In the genomic region with DNA sequence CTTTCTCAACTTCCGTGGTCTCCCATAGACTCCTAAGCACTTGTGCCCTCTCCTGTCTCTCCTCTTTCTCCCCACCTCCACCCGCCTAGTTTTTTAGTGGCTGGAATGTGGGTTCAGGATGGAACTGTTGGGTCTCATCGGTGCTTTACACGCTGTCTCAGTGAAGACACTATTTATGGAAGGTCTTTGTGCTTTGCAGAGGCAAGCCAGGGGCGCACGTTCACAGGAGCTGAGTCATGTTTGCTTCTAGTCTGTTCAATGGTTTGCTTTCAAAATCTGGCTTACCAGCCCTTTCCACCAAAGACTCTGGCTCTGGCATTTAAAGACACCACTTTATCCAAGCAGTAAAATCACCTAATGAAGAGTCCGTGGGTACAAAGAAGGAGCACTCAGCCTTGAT, we compare ENCODE assay signal across 30 mouse cellular contexts.
DNase-seq lines count a peak whose midpoint lies in the region; ATAC-seq and TF ChIP-seq lines count a peak whose summit lies in the region.
"Had no signal": no experiment of that assay in that cellular context is flagged by ENCODE, and none has a peak within 500 bp of the region (broad histone marks: within the 10 kb centered on the region; RNA-seq: fewer than 3 reads in every experiment).

No protein-coding gene starts in this region.

- no peak overlapping the region for H3K27ac ChIP-seq in forebrain, postnatal 0 days (ENCODE audit: low read depth, low read length)
- H3K27ac ChIP-seq in forebrain, embryonic 10.5 days, result no peak overlapping the region
- H3K27ac ChIP-seq in olfactory bulb, adult 2 months (ENCODE audit: insufficient read depth, low read depth, low read length), result peak overlapping the region; percentile 96
- H3K27ac ChIP-seq: embryonic facial prominence, embryonic 13.5 days; forebrain, embryonic 13.5 days; gastrocnemius, adult 2 months; hindbrain, embryonic 14.5 days; limb, embryonic 13.5 days; liver, embryonic 12.5 days; midbrain, embryonic 12.5 days; neural tube, embryonic 12.5 days had no signal

- H3K9me3 ChIP-seq in forebrain, postnatal 0 days (ENCODE audit: low read length), result no peaks in the 10 kb centered on the region
- no peaks in the 10 kb centered on the region for H3K9me3 ChIP-seq in forebrain, embryonic 10.5 days
- H3K9me3 ChIP-seq: embryonic facial prominence, embryonic 13.5 days; forebrain, embryonic 13.5 days; limb, embryonic 13.5 days; liver, embryonic 12.5 days; midbrain, embryonic 12.5 days; neural tube, embryonic 12.5 days had no signal

- H3K4me1 ChIP-seq in forebrain, postnatal 0 days (ENCODE audit: insufficient read depth), result no peaks in the 10 kb centered on the region
- no peaks in the 10 kb centered on the region for H3K4me1 ChIP-seq in forebrain, embryonic 10.5 days
- H3K4me1 ChIP-seq in olfactory bulb, adult 2 months (ENCODE audit: control insufficient read depth, insufficient read depth, low read length), result peaks cover 27% of the 10 kb centered on the region
- H3K4me1 ChIP-seq: embryonic facial prominence, embryonic 13.5 days; forebrain, embryonic 13.5 days; limb, embryonic 13.5 days; liver, embryonic 12.5 days; midbrain, embryonic 12.5 days; neural tube, embryonic 12.5 days had no signal

- TF ChIP-seq POLR2A in olfactory bulb, adult 2 months (IDR thresholded peaks at IDR 0.05; ENCODE audit: insufficient read depth, low read depth, low read length), result no peak

- ATAC-seq in forebrain, postnatal 0 days, result 0 out of 2 replicates have a peak, but pooled peaks have one; percentile 44
- ATAC-seq: CD4-positive, CD25-positive, alpha-beta regulatory T cell, adult 4 months; forebrain, embryonic 13.5 days; liver, embryonic 12.5 days; Patski had no signal

- no peak overlapping the region for H3K4me2 ChIP-seq in forebrain, postnatal 0 days (ENCODE audit: low read depth)
- H3K4me2 ChIP-seq: embryonic facial prominence, embryonic 13.5 days; forebrain, embryonic 13.5 days; hindbrain, embryonic 14.5 days; limb, embryonic 13.5 days; liver, embryonic 12.5 days; midbrain, embryonic 12.5 days; neural tube, embryonic 12.5 days had no signal

- 52% methylated on average over 7 of the region's 7 CpGs for WGBS in forebrain, postnatal 0 days
- WGBS in forebrain, embryonic 10.5 days, result 67% methylated on average over 7 of the region's 7 CpGs
- 24% methylated on average over 7 of the region's 7 CpGs for WGBS in olfactory bulb, adult 2 months

- no peak for TF ChIP-seq CTCF in forebrain, postnatal 0 days (IDR thresholded peaks at IDR 0.05; ENCODE audit: low read depth)
- TF ChIP-seq CTCF in olfactory bulb, adult 2 months (IDR thresholded peaks at IDR 0.05; ENCODE audit: insufficient read depth, low read depth, low read length), result no peak

- H3K9ac ChIP-seq in forebrain, postnatal 0 days, result no peak overlapping the region
- H3K9ac ChIP-seq: embryonic facial prominence, embryonic 13.5 days; forebrain, embryonic 13.5 days; hindbrain, embryonic 14.5 days; limb, embryonic 13.5 days; liver, embryonic 12.5 days; midbrain, embryonic 12.5 days; neural tube, embryonic 12.5 days had no signal

- no peak overlapping the region for H3K4me3 ChIP-seq in forebrain, postnatal 0 days (ENCODE audit: low read depth, low read length)
- no peak overlapping the region for H3K4me3 ChIP-seq in forebrain, embryonic 10.5 days
- peak overlapping the region; percentile 35; the same call in 1 of the 2 replicates for H3K4me3 ChIP-seq in olfactory bulb, adult 2 months (ENCODE audit: insufficient read depth, low read depth, low read length)
- H3K4me3 ChIP-seq: embryonic facial prominence, embryonic 13.5 days; erythroblast, embryonic 14.5 days; forebrain, embryonic 13.5 days; gastrocnemius, adult 2 months; limb, embryonic 13.5 days; liver, embryonic 12.5 days; midbrain, embryonic 12.5 days; neural tube, embryonic 12.5 days had no signal

- DNase-seq in forebrain, postnatal 0 days, result peak; percentile 13
- DNase-seq in forebrain, embryonic 10.5 days (ENCODE audit: extremely low spot score, low spot score), result no peak
- DNase-seq in left cerebral cortex, adult 18-20 months (ENCODE audit: low spot score in 2 of 2), result peak; percentile 37
- no peak for DNase-seq in left cerebral cortex, postnatal 10 days (ENCODE audit: extremely low spot score in 1 of 2, low spot score in 2 of 2)
- peak; percentile 57 to 58 for DNase-seq in right cerebral cortex, adult 2 months (ENCODE audit: low spot score in 2 of 2)
- DNase-seq in right cerebral cortex, postnatal 10 days (ENCODE audit: low spot score in 2 of 2), result no peak
- DNase-seq in adipocyte (ENCODE audit: low spot score), result no peak
- DNase-seq: adrenal gland, adult 2 months; cerebellum, adult 11-12 months; embryo, embryonic 11 days; gastrocnemius, adult 2 months; kidney, adult 9 months; kidney, postnatal 14 days; layer of hippocampus, postnatal 36 days; lung, adult 18-20 months; lung, postnatal 10 days; retina, postnatal 1 day; spleen, adult 18-20 months; thymus, postnatal 36 days had no signal

- no peaks in the 10 kb centered on the region; the same call in 1 of the 2 replicates for H3K27me3 ChIP-seq in forebrain, postnatal 0 days (ENCODE audit: insufficient read depth, low read length)
- H3K27me3 ChIP-seq in forebrain, embryonic 10.5 days (ENCODE audit: poor library complexity, severe bottlenecking), result no peaks in the 10 kb centered on the region
- H3K27me3 ChIP-seq: embryonic facial prominence, embryonic 13.5 days; forebrain, embryonic 13.5 days; limb, embryonic 13.5 days; liver, embryonic 12.5 days; midbrain, embryonic 12.5 days; neural tube, embryonic 12.5 days had no signal

- no peaks in the 10 kb centered on the region for H3K36me3 ChIP-seq in forebrain, postnatal 0 days (ENCODE audit: insufficient read depth)
- no peaks in the 10 kb centered on the region for H3K36me3 ChIP-seq in forebrain, embryonic 10.5 days (replicated peaks)
- H3K36me3 ChIP-seq: embryonic facial prominence, embryonic 13.5 days; limb, embryonic 13.5 days; liver, embryonic 12.5 days; midbrain, embryonic 12.5 days; neural tube, embryonic 12.5 days had no signal

- intact Hi-C loops in left cerebral cortex, postnatal 10 days (cut with DNase I), result no loop called here

Comparison
In these comparisons a context has a peak if more than half of its experiments do, and no peak if none do; other contexts are left out.
1. DNase-seq: peak in forebrain, postnatal 0 days (single experiment), left cerebral cortex, adult 18-20 months (2 of 2) and right cerebral cortex, adult 2 months (2 of 2); none in forebrain, embryonic 10.5 days (single experiment), left cerebral cortex, postnatal 10 days (0 of 2), right cerebral cortex, postnatal 10 days (0 of 2) and adipocyte (single experiment).